Mouse (Mus musculus) olfactory bulb, adult 2 months (tissue): ENCODE data around the gene Atg3.

ENCODE experiments used
- CTCF ChIP-seq: fragments of 200-500 bp; IDR thresholded peaks from 2 replicates; pipeline ENCODE4 v1.5.1; 2012; ENCODE audit warnings: low read depth, mild to moderate bottlenecking, low read length, moderate library complexity; ENCODE audit not compliant: insufficient read depth
- POLR2A ChIP-seq: fragments of 200-500 bp; IDR thresholded peaks from 2 replicates; pipeline ENCODE4 v1.6.1; 2012; ENCODE audit warnings: mild to moderate bottlenecking, low read depth, low read length, moderate library complexity; ENCODE audit not compliant: insufficient read depth

DNA sequence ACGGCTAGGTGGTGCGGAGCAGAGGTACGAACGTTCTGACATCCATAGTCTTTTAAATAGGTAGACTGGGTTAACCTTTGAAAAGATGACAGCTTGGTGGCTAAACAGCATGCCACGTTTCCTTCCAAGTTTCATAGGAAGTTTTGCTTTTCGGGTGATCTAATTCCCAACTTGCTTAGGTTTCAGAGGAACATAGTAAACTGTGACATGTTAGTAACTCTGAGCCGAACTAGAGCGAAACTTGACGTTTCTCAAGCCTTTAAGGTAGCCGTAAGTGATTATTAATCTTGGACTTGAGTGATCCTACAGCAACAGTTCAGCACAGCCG, 768 bp downstream of the Atg3 start:
- TF ChIP-seq CTCF: no peak
- TF ChIP-seq POLR2A: no peak
